Mouse (Mus musculus): Measurements from ENCODE around the gene Rnf157.

Rnf157 gene

DNA sequence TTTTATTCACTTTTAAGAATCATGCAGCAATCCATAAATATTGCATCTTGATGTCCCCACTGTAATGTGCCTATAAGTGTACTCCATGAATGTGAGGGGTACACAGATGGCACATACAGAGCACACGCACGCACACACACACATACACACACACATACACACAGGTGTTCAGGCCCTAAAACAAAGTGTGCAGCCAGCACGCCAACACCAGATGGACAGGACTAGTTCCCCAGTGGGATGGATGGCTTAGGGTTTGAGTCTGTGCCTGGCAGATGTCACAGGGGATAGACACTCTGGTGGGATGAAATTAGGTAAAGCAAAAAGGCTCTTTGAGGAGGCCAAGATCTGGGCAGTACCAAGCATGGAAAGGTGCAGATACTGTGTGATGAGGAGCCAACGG lies 76.4 kb downstream of the Rnf157 start:
- no peak for DNase-seq (ENCODE audit: low spot score)

DNA sequence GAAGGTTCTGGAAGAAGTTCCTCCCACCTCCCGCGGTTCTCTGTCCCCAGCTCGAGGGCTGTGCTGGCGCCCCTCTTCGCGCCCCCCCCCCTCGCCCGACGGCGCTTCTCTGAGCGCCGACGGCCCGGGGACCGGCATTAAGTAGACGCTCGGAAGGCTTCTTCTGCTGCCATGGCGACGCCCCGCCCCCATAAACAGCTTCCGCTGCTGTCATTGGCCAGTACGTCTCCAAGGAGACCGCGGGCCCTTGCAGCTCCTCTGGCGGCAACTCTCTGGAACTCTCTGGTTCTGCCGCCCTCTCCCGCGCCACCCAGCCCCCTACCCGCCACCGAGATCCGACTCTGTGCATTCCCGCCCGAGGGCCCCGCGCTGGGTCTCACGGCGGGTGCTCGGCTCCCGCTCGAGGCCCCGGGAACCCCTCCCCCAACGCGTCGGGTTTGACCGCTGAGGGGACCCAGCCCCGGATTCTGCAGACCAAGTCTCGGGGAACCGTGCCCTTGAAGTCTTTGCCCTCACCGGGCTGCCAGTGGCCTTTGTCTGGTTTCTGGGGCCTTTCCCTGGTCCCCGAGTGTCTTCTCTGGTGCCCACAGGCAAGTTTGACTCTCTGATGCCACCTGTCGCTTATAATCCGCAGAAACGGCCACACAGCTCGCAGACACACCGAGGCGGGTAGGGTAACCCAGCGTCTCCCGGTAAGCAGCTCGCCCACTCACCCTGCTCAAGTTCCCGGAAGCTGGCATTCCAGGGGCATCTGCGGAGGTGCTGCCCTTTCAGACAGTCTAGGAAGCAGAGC lies 77.4 kb downstream of the Rnf157 start, which contains the start of gene Foxj1:
Foxj1 (minus strand) TSS at position 156 of the 793 bp plus-strand sequence.
- DNase-seq (ENCODE audit: low spot score) = peak; percentile 76

DNA sequence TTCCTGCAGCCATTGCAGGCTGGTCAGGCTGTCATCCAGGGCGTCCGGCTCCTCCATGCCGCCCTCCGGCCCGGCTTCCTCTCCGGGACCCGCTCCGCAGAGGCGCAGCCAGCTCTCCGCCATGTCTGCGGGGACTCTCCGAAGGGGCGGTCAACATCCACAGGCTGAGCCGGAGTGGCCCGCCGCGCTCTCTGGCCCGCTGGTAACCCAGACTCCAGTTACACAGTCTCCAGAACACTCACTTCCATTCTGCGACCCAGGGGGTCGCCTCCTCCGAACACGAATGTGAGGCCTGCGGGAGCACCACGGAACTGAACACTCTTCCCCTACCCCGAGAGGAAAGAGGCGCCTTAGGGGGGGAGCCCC lies 78.4 kb downstream of the Rnf157 start:
- no peak for DNase-seq (ENCODE audit: low spot score)

DNA sequence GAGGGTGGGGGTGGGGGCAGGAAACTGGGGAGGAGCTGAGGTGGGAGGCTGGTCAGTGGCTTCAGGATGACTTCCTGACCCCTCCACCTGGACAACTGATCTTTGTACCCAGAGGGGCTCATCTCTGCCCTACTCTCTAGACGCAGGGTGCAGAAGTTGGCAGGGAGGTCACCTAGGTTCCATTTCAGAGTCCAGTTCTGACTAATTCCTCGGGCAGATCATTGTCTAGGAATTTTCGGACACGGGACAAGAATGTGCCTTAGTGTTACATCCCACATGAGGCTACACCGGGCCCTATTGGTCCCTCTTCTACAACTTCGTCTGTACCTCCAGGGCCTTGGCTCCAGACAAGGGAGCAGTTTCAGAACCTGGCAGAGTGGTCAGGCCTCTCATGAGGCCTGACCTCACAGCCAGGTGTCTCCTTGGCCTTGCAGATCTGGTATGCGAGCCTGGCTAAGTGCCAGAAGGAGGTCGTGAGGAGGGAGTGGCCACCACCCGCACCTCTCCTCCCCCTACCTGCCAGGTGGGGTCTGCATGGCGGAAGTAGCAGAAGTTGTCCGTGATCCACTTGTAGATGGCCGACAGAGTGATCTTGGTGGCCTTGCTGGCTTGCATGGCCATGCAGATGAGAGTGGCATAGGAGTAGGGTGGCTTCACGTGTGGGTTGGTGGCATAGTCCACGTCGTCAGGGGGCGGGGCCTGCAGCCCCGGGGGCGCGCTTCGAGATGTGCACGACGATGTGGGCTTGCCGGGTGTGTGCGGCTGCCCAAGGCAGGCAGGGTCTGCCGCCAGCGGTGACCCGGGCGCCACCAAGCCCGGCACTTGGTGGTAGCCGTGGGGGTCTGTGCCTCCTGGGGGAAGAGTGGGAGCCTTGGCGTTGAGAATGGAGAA lies 79.1 kb downstream of the Rnf157 start:
- DNase-seq (ENCODE audit: low spot score) = no peak

DNA sequence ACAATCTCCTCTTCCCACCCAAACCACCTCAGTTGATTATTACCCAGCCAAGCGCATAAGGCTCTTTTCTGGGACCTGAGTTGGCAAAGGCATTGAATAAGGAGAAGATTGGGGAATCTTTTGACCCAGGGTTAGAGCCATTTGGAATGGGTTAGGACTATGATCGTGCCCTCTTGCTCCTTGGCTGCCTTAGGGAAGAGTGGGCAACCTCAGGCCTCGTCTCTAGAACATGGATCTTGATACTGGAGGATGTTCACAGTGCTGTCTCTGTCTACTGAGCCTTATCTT lies 79.9 kb downstream of the Rnf157 start:
- no peak for DNase-seq (ENCODE audit: low spot score)

DNA sequence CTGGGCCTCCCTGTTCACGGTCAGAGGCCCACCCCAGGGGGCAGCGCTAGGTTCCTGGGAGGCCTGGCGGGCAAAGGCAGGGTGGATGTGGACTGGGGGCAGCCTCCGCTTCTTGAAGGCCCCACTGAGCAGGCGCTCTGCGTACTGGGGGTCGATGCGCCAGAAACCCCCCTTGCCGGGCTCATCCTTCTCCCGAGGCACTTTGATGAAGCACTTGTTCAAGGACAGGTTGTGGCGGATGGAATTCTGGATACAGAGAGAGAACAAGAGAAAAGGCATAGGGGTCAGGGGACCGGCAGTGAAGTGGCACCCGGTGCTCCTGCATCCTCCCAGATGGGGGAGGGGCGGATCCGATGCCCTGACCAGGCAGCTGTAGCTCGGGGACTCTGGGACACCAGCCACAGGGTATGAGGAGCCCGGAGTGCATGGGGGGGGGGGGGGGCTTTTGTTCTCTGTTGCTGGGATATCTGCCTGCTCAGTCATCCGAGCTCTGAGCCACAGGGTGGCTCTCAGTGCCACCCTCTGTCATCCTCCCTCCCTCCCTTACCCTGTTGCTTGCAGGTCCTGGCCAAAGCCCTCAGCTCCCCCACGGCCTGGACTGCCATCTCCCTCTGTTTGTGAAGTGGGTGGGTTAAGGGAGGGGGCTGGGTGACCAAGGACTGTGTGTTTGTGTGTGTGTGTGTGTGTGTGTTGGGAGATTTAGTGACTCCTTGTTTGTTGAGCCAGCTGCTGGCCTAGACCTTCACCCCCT lies 80.4 kb downstream of the Rnf157 start:
- no peak for DNase-seq (ENCODE audit: low spot score)

DNA sequence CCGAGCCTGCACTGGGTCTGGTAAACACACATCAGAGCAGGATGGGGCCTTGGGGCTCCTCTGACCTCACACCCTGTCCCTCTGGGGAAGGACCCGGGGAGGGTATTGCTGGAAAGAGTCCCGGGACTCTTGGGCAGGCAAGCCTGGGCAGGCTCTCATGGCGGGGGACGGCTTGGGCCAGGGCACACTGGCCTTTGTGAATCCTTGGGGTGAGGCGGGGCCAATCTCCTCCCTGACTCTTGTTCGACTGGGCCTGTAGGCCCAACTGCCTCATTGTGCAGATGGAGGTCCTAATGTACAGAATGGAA lies 82.7 kb downstream of the Rnf157 start:
- no peak for DNase-seq (ENCODE audit: low spot score)

DNA sequence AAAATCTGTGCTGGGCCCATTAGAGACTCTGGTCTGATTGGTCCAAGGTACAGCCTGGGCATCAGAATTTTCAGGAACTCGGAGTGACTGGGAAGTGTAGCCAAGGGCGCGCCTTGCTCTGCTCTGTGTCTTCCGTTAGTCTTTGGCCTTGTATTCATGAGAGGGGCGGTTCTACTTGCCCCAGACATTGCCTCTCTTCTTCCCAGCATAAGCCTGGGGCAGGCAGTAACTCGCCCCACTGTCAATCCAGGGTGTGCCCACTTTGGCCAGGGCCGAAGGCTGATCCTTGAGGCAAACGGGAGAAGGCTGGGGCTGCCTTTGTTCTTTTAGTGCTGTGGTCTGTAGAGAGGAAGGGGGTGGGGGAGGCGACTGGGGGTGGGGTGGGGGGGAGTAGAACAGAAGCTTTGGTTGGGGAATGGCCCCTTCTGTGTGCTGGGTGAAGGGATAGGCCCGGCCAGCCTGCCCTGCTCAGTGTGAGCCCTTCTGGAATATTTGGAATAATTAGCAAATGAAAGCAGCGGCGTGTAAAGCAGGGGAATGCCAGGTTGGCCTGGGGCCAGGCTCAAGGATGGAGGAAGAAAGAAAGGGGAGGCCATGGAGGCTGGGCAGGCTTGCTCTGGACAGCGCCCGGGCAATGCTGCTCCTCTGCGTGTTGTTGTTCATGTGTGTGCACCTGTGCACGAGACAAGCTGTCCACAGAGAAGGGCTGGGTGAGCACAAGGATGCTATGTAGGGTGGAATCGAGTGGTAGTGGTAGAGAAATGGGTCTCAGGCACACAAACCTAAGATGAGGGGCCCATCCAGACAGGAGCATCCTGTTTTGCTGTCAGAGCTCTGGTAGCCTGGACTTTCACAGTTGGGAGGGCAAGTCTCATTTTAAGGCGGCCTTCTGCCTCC lies 83.3 kb downstream of the Rnf157 start:
- DNase-seq (ENCODE audit: low spot score) = no peak

DNA sequence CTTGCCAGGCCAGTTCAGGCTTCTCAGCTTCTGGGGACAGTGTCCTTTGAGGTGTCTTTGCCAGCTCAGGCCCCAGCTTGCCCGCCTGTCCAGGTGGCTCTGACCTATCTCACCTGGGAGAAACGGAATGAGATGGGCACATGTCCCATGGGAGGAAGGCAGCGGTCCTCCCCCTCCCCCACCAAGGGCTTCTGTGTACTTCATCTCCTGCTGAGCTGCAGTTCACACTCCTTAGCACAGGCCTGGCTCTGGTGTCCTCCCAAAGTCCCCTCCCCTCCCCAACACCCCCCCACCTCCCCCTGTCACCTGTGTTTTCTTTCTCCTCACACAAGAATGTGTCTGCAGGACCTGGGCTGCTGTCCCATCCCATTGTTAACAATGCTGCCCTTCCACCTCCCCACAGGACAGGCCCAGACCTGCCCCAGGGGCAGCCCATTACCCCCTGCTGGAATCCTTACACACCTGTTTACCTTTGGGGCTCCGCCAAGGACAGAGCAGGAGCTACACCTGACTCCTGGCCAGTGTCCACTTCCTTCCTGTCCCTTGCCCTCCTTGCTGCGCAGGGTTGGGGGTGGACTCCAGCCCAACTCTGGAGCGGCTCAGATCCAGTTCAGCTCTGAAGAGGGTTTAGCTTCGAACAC lies 85.7 kb downstream of the Rnf157 start:
- DNase-seq (ENCODE audit: low spot score) = no peak

DNA sequence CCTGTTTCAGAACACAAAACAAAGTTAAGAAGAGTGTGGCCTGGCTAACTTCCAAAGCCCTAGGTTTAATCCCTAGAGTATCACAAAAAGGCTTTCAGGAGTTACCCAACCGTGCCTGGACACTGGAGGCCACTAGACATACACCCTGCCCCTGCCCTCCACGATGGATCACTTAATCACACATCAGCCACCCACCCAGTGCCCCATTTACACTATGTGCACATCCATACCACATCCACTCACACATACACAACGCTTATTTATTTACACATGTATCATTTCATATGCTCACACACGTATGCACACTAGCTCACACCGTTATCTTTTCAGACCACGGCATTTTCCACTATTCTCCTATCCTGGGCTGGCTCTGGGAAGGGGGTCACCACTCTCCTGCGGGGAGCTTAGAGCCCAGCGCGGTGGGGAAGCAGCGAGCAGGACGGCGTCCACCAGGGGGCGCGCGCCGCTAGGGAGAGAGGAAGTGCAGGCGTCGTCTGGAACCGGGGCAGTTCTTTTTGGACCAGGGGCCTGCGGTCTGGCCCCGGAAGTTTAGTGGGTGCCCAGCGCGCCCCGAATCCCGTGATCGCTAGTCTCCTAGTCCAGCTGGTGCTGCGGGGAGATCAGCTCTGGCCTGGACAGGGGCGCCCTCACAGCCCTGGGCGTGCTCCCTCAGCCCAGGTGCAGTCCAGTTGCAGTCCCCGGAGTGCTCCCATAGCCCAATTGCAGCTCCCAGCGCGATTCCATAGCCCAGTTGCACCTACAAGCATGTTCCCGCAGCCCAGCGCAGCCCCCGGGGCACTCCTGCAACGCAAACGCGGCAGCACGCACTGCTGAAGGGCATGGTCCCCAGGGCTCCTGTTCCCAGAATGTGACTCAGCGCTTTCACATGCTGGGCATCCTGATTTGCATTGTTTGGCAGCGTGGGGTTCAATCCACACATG lies 93.8 kb downstream of the Rnf157 start:
- peak; percentile 78 for DNase-seq (ENCODE audit: low spot score)

DNA sequence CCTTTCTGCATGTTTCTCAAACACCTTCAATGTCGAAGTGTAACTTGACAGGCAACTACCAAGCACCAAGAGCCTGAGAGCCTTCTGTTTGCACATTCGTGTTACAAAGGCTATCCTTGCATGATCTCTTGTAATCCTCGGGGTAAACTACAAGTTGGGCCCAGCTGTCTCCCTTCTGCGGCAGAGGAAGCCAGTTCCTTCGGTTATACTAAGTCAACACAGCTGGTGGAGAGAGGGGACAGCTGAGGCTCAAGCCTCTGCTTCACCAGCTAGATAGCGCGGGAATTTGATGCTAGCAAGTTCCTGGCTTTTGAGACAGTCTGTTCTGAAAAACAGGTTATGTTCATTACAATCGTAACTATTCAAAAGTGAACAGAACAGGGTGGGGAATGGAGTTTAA lies 100.5 kb downstream of the Rnf157 start:
- no peak for DNase-seq (ENCODE audit: low spot score)

DNA sequence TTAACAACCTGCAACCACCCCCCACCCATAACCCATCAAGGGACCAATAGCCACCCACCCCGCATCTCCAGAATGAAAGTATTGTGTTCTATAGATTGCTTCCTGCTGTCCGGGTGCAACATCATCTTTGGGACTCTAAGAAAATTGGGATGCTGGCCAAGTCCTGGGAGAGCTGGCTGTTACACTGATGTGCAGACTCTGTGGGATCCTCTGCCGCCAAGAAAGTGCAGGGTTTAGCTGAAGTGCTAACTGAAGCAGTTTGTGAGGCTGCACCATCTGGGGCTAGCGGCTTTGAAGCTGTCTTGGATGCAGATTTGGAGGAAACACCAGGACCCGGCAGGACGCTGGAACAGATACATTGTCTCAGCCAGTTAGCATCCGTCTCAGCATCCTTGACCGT lies 101.7 kb downstream of the Rnf157 start:
- no peak for DNase-seq (ENCODE audit: low spot score)

DNA sequence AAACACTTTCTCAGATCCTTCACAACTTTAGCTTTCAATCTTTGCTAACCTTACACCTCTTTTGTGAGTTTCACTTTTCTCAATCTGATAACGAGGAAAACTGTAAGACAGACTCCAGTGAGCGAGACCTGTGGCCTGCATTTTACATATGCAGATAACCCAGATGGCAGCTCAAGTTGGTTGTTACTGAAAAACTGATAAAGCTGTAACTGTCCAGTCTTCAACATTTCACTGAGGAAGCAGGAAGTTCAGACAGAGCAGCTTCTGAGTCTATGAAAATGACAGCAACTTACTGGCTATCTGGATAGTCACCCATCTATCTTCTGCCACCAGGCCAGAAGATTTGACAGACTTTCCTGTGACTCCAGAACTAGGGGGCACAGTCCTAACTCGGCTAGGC lies 103.2 kb downstream of the Rnf157 start:
- DNase-seq (ENCODE audit: low spot score) = no peak

DNA sequence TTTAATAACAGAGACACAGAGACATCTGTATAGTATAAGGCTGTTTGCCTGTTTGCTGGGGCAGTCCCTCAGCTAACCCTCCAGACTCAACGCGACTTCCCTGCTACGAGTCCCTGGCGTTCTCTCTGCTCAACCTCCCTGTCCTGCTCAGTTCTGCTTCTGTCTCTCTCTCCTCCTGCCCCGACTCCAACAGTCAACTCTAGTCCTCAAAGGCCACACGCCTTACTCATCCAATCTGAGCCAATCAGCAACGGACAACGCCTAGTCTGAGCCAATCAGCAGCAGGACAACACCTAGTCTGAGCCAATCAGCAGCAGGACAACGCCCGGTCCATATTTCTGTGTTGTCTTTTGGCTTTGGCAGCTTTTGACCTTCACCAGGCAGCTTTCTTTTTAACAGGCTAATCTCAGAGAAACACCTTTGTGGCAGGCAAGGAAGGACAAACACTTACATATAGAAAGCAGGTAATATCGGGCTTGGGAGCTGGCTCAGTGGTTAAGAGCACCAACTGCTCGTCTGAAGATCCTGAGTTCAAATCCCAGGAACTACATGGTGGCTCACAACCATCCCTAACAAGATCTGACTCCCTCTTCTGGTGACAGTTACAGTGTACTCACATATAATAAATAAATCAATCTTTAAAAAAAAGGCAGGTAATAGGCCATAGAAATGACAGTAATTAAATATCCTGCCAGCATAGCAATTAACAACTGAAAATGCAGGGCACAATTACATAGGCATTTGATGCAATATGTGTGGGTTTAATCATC lies 104.9 kb downstream of the Rnf157 start:
- DNase-seq (ENCODE audit: low spot score) = no peak

DNA sequence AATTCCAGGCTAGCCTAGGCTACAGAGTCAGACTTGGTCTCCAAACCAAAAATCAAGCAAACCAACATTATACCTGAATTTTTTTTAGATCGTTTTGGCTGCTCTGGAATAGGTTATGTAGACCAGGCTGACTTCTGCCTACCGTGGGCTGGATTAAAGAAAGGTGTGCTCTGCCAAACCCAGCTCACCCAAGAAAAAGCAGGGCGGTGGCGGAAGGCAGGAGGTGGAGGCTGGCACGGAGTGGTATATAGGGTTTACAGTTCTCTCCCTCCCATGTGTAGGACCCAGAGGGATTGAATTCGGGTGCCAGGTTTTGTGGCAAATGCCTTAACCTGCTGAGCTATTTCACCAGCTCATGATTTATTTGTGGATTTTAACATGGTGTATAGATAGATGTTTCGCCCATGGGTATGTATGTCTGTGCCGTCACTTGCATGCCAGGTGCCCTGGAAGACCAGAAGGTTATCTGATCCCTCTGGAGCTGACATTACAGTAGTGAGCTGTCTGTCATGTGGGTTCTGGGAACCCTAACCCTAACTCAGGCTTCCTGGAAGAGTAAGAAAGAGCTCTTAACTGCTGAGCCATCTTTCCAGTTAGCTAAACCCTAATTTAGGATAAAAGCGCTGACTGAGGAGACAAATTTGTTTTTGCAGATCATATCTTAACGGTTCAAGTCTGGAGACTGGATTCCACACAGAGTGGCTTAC lies 105.7 kb downstream of the Rnf157 start, which contains the start of gene Exoc7:
Exoc7 (minus strand) TSS at position 215 of the 707 bp plus-strand sequence.
- DNase-seq (ENCODE audit: low spot score) = no peak

DNA sequence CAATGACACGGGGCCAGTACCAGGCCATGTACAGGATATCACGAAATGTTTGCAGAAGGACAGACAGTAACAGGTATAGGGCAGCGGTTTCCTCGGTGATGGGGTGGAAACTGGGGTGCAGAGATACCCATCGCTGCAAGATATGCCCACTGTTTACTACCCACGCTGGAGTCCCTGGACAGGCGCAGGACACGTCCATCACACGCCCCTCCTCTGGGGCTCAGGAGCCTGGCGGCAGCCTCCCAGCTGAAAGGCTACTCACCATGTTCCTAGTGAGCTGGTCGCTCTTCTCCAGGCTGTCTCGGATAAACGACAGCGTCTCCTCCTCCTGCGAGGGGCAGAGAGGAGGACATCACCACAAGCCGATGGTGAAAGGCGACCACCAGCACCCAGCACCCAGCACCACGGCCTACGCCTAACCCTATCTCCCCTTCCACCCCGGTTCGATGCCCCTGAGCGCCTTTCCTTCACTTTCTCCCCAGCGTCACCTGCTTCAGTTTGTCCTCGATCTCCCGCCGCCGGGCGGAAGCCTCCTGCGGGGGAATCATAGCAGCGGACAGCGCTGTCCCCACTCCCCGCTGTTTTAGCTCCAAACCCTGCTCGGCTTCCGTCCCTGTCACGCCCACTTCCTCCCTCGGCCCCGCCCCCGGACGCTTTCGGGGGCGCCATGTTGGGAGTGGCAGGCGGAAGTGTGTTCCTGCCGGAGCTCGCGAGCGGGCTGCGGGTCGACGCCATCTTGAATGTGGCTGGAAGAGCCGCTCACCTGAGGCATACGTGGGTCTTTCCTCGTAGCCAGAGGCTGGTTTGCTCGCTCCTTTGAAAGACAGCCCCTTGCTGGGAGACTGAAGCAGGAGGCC lies 106.5 kb downstream of the Rnf157 start:
- DNase-seq (ENCODE audit: low spot score) = peak; percentile 64

DNA sequence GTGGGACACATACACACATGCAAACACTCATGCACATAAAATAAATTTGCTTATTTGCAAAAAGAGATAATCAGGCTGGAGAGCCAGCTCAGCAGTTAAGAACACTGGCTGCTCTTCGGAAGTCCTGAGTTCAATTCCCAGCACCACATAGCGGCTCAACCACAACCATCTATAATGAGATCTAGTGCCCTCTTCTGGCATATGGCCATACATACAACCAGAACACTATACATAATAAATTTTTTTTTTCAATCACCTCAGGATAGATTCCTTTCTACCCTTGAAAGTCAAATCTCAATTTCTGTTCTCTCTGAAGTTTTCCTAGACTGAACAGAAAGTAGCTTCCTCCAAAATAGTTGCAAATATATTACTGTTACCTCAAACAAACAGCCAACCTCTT lies 107.4 kb downstream of the Rnf157 start:
- no peak for DNase-seq (ENCODE audit: low spot score)

DNA sequence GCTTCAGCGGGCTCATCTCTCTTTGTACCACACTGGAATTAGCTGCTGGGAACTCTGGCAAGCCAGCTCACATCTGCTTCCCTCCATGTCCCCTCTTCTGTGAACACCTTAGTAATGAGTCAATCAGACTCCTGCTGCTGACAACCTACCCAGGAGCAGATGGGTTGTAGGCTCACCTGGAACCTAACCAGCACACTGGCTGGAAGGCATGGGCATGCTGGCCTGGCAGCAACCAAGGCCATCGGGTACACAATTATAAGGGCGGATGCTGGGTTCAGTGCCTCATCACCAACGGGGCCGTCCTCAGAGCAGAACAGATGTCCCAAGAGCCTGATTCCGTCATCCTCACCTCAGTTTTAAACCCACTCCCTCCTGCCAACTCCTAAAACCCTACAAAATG lies 114.2 kb downstream of the Rnf157 start:
- DNase-seq (ENCODE audit: low spot score) = no peak
